Mouse (Mus musculus) monocyte, adult 5-6 weeks (primary cell): ENCODE results near the gene Wwc1. TPM values are rescaled to one million over a fixed set of nuclear protein-coding genes. Genes with fewer than 3 reads are reported as not detected.

Experiments used
- ATAC-seq: fragments of 153-309, 156-312 bp; replicated peaks from 2 replicates; pipeline ENCODE4 v1.8.0; 2017; ENCODE audit warnings: mild to moderate bottlenecking; ENCODE audit not compliant: low TSS enrichment, insufficient number of reproducible peaks, severe bottlenecking, poor library complexity, low FRiP score
- total RNA-seq: library from RNA; stranded (forward); fragments of 200-1000, 200-491, 200-594 nt; gene quantifications from 3 replicates; pipeline ENCODE4 v1.2.3, GENCODE M21; 2017

Wwc1 gene
- total RNA-seq, 1 experiment from 2014 or later, result not detected

GRCm38 (mm10) chr11:35945187-35945586, 35.1 kb downstream of the Wwc1 start:
- ATAC-seq, result no peak

GRCm38 (mm10) chr11:35941641-35942040, 38.7 kb downstream of the Wwc1 start:
- ATAC-seq, result no peak

GRCm38 (mm10) chr11:35941064-35941463, 39.3 kb downstream of the Wwc1 start:
- no peak for ATAC-seq

- no peak for ATAC-seq
These were observed 41.4 kb downstream of the Wwc1 start for GRCm38 (mm10) chr11:35938790-35939385.

- no peak for ATAC-seq
These were observed 44.7 kb downstream of the Wwc1 start for GRCm38 (mm10) chr11:35935645-35936044.

- no peak for ATAC-seq
These were observed 45.2 kb downstream of the Wwc1 start for GRCm38 (mm10) chr11:35935133-35935532.

GRCm38 (mm10) chr11:35933402-35934085, 46.8 kb downstream of the Wwc1 start:
- ATAC-seq, result no peak

- ATAC-seq, result no peak
These were observed 48.0 kb downstream of the Wwc1 start for GRCm38 (mm10) chr11:35932121-35932885.

- ATAC-seq, result no peak
These were observed 49.7 kb downstream of the Wwc1 start for GRCm38 (mm10) chr11:35930511-35931060.

GRCm38 (mm10) chr11:35928453-35928852, 51.9 kb downstream of the Wwc1 start:
- no peak for ATAC-seq

GRCm38 (mm10) chr11:35927309-35927708, 53.0 kb downstream of the Wwc1 start:
- ATAC-seq, result no peak

GRCm38 (mm10) chr11:35925592-35925991, 54.7 kb downstream of the Wwc1 start:
- no peak for ATAC-seq

- ATAC-seq, result no peak
These were observed 58.0 kb downstream of the Wwc1 start for GRCm38 (mm10) chr11:35922205-35922873.

GRCm38 (mm10) chr11:35920776-35921175, 59.6 kb downstream of the Wwc1 start:
- no peak for ATAC-seq

- ATAC-seq, result no peak
These were observed 60.3 kb downstream of the Wwc1 start for GRCm38 (mm10) chr11:35919856-35920503.

GRCm38 (mm10) chr11:35919383-35919782, 60.9 kb downstream of the Wwc1 start:
- ATAC-seq, result no peak

GRCm38 (mm10) chr11:35916466-35917185, 63.7 kb downstream of the Wwc1 start:
- no peak for ATAC-seq

GRCm38 (mm10) chr11:35915546-35915945, 64.8 kb downstream of the Wwc1 start:
- no peak for ATAC-seq
